Mouse (Mus musculus): Measurements from ENCODE around the gene Fam186a.

Fam186a gene

GRCm38 (mm10) chr15:99874612-99875333 lies 92.1 kb downstream of the Fam186a start:
- no peak for DNase-seq (ENCODE audit: low read depth, low spot score)

- no peak for DNase-seq (ENCODE audit: low read depth, low spot score)
These were observed 94.3 kb downstream of the Fam186a start for GRCm38 (mm10) chr15:99872543-99872942.

Measured in brain, embryonic 18.5 days (tissue).